Mouse (Mus musculus): Measurements from ENCODE around the gene Erich2. TPM values are rescaled to one million over a fixed set of nuclear protein-coding genes. Genes with fewer than 3 reads are reported as not detected.

Gene Erich2
- not detected for total RNA-seq (2023)

GRCm38 (mm10) chr2:70508496-70508895, at the start of gene Erich2:
Gene Erich2 (plus strand): TSS chr2:70508819.

GRCm38 (mm10) chr2:70552772-70553171, 44.2 kb downstream of the Erich2 start, which contains the start of gene Gad1:
Gene Gad1 (plus strand): TSS chr2:70553072.

Other genes with a start within 250 kb of the Erich2 start
- gene Sp5, start 33.9 kb upstream of the Erich2 start, total RNA-seq (2023): not detected
- 0.86 TPM for gene Gad1, start 44.3 kb downstream of the Erich2 start, total RNA-seq (2023)
- 70.9 TPM for gene Gorasp2, start 152.8 kb downstream of the Erich2 start, total RNA-seq (2023)
- not detected for gene Gm26558, start 153.3 kb downstream of the Erich2 start, total RNA-seq (2023)

Measured in CD4-positive naive resting alpha-beta T cell, adult 57 days (primary cell).